Mouse (Mus musculus): Measurements from ENCODE around the gene Gm43064. TPM values are rescaled to one million over a fixed set of nuclear protein-coding genes. Genes with fewer than 3 reads are reported as not detected.

Gene Gm43064
- polyA plus RNA-seq (2014; fragmentation: Illumina TruSeq; extraction: RNeasy Lipid Tissue Mini Kit (QIAGEN cat#74804); ENCODE audit: low read depth, low replicate concordance) = not detected

GRCm38 (mm10) chr3:103808891-103809798 is at the start of gene Gm43064, which contains the start of the genes Dclre1b and Ap4b1:
Gene Gm43064 (plus strand): TSS chr3:103809573.
Gene Dclre1b (minus strand): TSS chr3:103809444.
Gene Ap4b1 (plus strand): TSS chr3:103809520.

DNA sequence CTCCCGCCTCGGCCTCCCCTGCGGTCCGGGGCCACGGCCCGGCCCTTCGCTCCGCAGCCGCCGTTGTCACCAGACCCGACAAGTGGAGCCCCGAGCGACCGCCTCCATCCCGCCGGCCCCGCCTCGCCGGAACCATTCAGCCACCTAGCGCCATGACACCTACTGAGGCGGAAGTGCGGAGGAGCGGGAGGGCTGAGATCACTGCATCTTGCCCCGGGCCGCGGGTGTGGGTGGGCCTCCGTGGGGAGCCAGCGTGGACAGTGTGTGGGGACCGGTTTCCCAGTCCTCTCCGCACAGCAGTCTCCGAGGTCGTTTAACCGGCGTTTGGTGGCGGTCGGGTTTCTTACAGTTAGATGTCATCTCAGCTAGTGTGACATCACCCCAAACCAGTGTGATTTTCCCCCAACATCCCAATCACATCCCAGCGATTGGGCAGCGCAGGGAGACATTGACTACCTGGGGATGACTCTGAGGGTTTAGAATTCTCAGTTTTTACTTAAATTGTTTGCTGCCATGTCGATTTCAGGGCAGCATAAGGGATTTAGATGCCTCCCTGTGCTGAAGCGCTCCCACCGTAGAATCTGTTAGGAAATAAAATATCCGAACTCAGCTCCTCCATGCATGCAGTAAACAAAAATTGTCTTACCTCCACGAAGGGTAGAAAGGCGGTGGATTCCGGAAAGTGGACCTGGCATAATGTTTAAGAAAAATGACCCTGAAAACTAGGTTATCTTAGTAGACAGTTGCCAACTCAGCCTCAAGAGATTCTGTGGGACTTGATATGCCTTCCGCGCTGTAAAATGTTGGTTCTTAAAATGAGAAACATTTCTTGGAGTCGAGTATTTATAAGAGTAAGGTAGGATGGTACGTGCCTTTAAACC is 17.9 kb upstream of the Gm43064 start, which contains the start of gene Hipk1:
Hipk1 (minus strand) TSS at position 334 of the 881 bp plus-strand sequence.

GRCm38 (mm10) chr3:103832426-103832825 is 23.1 kb downstream of the Gm43064 start, which contains the start of gene Bcl2l15:
Gene Bcl2l15 (plus strand): TSS chr3:103832601.

DNA sequence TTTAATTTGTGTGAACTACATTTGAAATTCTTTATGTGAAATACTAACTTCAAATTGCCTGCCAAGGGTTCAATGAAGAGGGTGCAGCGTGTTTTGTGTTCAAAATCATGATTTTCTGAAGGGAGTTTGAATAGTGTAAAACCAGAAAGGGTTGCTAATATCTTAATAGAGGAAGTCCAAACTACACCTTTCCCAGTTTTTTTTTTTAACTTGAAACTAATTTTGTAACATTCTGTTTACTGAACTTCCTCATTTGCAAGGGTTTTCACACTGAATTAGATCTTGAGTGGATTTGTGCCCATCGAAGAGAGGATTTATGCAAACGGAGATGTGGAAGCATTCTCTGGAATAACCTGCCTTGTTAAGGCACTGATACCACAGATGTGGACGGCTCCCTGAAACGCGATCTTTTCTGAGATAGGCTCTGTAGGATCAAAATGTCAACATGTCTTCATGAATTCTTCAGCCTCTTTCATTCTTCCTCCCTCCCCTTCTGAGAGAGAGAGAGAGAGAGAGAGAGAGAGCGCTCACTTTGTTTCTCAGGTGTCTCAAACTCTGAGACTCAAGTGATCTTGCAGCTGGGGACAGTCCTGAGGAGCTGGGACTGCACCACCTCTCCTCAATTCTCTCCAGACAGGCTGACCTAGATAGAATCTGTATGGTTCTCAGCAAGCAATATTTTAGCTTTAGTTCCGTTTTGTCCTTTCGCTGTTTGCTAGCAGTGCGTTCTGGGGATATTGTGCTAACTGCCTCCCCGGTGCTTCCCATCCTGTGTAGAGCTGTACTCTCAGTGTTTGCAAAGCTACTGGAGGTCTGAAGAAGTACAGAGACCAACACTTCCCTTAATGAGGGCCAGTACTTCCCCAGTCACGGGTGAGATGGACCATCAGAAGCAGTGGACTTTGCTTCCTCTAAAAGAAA is 49.8 kb downstream of the Gm43064 start, which contains the start of gene Ptpn22:
Ptpn22 (plus strand) TSS at position 915 of the 921 bp plus-strand sequence.

Other genes starting within 250 kb of the Gm43064 start
- not detected for gene Syt6, start 234.3 kb upstream of the Gm43064 start, polyA plus RNA-seq (2014; fragmentation: Illumina TruSeq; extraction: RNeasy Lipid Tissue Mini Kit (QIAGEN cat#74804); ENCODE audit: low read depth, low replicate concordance)
- gene Atg4a-ps, start 163.5 kb upstream of the Gm43064 start, polyA plus RNA-seq (2014; fragmentation: Illumina TruSeq; extraction: RNeasy Lipid Tissue Mini Kit (QIAGEN cat#74804); ENCODE audit: low read depth, low replicate concordance) = 0.40 TPM
- gene Olfml3, start 71.6 kb upstream of the Gm43064 start, polyA plus RNA-seq (2014; fragmentation: Illumina TruSeq; extraction: RNeasy Lipid Tissue Mini Kit (QIAGEN cat#74804); ENCODE audit: low read depth, low replicate concordance) = 12.1 TPM
- gene Gm10964, start 70.2 kb upstream of the Gm43064 start, polyA plus RNA-seq (2014; fragmentation: Illumina TruSeq; extraction: RNeasy Lipid Tissue Mini Kit (QIAGEN cat#74804); ENCODE audit: low read depth, low replicate concordance) = not detected
- gene Hipk1, start 18.0 kb upstream of the Gm43064 start, polyA plus RNA-seq (2014; fragmentation: Illumina TruSeq; extraction: RNeasy Lipid Tissue Mini Kit (QIAGEN cat#74804); ENCODE audit: low read depth, low replicate concordance) = 73.3 TPM
- gene Dclre1b, start 129 bp upstream of the Gm43064 start, polyA plus RNA-seq (2014; fragmentation: Illumina TruSeq; extraction: RNeasy Lipid Tissue Mini Kit (QIAGEN cat#74804); ENCODE audit: low read depth, low replicate concordance) = 6.2 TPM
- 14.1 TPM for gene Ap4b1, start 53 bp upstream of the Gm43064 start, polyA plus RNA-seq (2014; fragmentation: Illumina TruSeq; extraction: RNeasy Lipid Tissue Mini Kit (QIAGEN cat#74804); ENCODE audit: low read depth, low replicate concordance)
- 2.2 TPM for gene Bcl2l15, start 23.0 kb downstream of the Gm43064 start, polyA plus RNA-seq (2014; fragmentation: Illumina TruSeq; extraction: RNeasy Lipid Tissue Mini Kit (QIAGEN cat#74804); ENCODE audit: low read depth, low replicate concordance)
- 5.4 TPM for gene Ptpn22, start 50.2 kb downstream of the Gm43064 start, polyA plus RNA-seq (2014; fragmentation: Illumina TruSeq; extraction: RNeasy Lipid Tissue Mini Kit (QIAGEN cat#74804); ENCODE audit: low read depth, low replicate concordance)
- gene Rsbn1, start 104.5 kb downstream of the Gm43064 start, polyA plus RNA-seq (2014; fragmentation: Illumina TruSeq; extraction: RNeasy Lipid Tissue Mini Kit (QIAGEN cat#74804); ENCODE audit: low read depth, low replicate concordance) = 29.0 TPM
- 24.9 TPM for gene Phtf1, start 158.5 kb downstream of the Gm43064 start, polyA plus RNA-seq (2014; fragmentation: Illumina TruSeq; extraction: RNeasy Lipid Tissue Mini Kit (QIAGEN cat#74804); ENCODE audit: low read depth, low replicate concordance)